Mouse (Mus musculus) layer of hippocampus, postnatal 10 days (tissue): Measurements from ENCODE around the gene Cdyl. TPM values are rescaled to one million over a fixed set of nuclear protein-coding genes. Genes with fewer than 3 reads are reported as not detected.
A peak's percentile ranks its signal among the peaks of the same experiment; 100 is the strongest.

Experiments used
- DNase-seq, 2 experiments: peaks; one replicate each; pipeline ENCODE4 v3.0.0; 2021; ENCODE audit warnings: low spot score in 2 of 2
- total RNA-seq, 2 experiments: library from RNA; stranded (reverse); gene quantifications; 2 replicates each; pipeline ENCODE4 v1.2.3; 2021

Gene Cdyl
- total RNA-seq, 2 experiments from 2014 or later: 11.8 to 11.9 TPM

- no peak for DNase-seq
Observed at GRCm38 (mm10) chr13:35756393-35757338, 97.0 kb downstream of the Cdyl start.

GRCm38 (mm10) chr13:35760372-35760771, 100.7 kb downstream of the Cdyl start:
- no peak for DNase-seq

GRCm38 (mm10) chr13:35764559-35764958, 104.9 kb downstream of the Cdyl start:
- no peak for DNase-seq

- DNase-seq: no peak
Observed at GRCm38 (mm10) chr13:35765817-35766216, 106.2 kb downstream of the Cdyl start.

GRCm38 (mm10) chr13:35769673-35770072, 110.0 kb downstream of the Cdyl start:
- no peak for DNase-seq

DNA sequence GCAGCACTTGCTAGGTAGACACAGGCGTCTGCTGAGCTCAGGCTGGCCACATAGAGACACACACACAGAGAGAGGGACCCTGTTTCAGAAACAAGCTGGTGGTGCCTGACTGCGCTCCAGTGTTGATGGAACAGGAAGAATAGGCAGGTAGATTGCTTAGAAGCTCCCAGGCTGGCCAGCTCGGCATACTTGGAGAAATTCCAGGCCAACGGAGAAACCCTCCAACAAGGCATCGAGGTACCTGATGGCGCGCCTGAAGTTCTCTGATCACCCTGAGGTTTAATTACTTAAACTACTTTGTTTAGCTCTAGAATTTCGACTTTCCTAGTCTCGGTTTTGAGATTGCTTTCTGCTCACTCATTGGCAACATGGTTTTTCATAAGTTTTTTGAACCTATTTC, 110.8 kb downstream of the Cdyl start:
- no peak for DNase-seq

DNA sequence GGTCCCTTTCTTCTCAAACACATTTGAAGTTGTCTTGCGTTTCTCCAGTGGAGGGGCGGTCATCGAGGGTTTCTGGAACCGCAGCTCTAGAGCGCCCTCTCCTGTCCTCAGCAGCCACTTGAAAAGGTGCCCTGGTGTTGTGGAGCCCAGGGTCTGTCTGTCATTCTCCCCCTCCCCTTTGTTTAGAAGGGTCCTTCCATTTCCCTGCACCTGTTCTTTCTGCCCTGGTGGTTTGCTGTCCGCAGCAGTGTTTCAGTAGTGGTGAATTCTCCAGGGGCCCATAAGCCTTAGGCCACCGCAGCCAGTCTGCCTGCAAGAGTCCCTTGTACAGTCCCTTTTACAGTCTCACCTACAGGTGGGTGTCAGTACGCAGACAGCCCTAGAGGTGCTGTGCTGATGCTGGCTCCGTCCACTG, 112.3 kb downstream of the Cdyl start:
- peak; percentile 58 to 70 for DNase-seq

DNA sequence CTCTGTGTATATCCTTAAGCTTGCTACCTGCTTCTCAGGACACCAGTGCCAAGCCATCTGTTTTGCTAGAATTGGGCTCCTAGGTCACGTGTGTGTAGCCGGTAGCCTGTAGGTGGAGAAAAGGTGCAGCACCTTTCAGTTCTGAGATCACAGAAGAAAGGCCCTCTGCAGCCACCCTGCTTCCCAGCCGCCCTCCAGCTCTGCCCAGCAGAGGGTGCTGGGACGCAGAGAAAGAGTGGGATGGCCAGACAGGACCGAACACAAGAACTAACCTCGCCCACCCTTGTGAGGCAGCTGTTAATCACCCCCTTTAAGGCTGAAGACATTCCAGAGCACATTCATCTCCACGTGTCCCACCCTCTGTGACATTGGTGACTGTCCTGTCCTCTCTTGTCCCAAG, 114.1 kb downstream of the Cdyl start:
- peak; percentile 19 to 35 for DNase-seq

DNA sequence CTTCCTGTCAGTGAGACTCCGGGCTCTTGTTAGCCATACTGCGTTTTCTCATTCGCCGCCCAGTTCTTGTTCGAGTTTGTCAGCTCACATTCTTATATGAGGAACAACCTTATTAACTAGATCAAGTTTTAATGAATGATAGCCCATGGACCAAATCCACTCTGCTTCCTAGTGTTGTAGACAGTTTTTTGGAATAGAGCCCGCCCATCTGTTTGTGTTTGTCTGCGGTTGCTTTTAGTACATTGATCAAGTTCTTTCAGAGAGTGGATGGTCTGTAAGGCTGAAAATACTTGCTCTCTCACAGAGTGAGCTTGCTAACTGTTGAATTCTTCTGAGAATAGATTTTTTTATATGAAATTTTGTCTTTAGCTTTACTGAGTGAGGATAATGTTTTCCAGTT, 116.5 kb downstream of the Cdyl start:
- DNase-seq: peak; percentile 22 to 38

DNA sequence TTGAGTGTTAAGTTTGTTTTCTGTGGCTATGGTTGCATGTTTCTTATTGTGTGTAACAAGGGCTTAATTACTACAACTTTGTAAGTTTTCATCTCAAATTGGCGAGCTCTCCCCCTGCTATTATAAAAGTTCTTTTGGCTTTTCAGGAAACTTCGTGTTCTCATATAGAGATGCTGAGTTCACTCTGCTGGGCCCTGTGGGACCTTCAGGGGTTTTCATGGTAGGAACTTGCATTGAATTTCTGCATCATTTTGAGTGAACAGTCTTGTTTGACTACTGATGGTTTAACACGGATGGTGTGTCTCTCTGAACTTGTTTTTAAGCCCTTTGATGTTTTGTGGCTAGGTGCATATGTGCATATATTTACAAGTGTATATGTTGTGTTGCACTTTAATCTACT, 121.1 kb downstream of the Cdyl start:
- DNase-seq: no peak

- no peak for DNase-seq
Observed at GRCm38 (mm10) chr13:35781755-35782154, 122.1 kb downstream of the Cdyl start.

DNA sequence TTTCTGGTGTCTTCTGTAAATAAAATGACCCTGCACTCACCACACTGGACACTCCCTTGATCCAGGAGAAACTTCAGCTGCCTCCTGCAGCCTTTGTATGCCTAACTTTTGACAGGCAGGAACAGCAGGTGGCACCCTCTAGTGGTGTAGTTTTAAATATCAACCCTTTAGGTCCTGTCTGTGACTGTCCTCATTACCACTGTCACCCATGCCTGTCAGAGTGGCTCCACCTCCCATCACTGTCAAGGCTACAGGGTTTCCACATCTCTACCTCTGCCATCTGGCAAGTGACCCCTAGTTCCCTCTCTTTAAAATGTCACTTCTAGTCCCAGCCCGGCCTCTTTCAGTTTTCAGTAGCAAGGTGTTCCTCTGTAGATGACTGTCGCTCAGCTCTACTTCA, 123.3 kb downstream of the Cdyl start:
- DNase-seq: peak; percentile 47 to 59

GRCm38 (mm10) chr13:35783576-35783975, 123.9 kb downstream of the Cdyl start:
- no peak for DNase-seq

- no peak for DNase-seq
Observed at GRCm38 (mm10) chr13:35784281-35784680, 124.6 kb downstream of the Cdyl start.

DNA sequence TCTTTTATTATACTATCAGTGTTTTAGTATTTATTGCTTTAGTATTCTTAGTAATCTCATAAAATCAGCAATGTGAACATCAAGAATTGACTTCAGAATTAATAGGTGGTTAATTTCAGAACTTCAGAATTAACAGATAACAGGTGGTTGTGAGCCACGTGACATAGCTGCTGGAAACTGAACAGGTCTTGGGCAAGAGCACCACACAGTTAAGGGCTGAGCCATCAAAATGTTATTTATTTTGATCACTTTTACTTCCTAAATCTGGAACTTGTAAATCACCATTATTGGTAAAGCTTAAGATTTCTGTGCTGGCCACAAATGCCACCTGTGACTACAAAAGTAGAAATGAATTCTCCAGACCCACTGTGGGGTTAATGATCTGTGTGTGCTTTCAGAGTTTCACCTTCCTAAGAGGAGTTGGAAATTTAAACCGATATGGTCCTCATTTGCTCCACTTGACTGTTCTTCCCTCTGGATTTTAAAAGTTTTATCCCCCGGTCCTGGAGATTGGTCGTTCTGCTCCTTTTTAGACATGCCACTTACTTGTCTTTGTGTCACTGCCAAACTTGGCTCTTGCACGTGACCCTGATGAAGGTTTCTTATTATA, 125.8 kb downstream of the Cdyl start:
- DNase-seq: no peak

DNA sequence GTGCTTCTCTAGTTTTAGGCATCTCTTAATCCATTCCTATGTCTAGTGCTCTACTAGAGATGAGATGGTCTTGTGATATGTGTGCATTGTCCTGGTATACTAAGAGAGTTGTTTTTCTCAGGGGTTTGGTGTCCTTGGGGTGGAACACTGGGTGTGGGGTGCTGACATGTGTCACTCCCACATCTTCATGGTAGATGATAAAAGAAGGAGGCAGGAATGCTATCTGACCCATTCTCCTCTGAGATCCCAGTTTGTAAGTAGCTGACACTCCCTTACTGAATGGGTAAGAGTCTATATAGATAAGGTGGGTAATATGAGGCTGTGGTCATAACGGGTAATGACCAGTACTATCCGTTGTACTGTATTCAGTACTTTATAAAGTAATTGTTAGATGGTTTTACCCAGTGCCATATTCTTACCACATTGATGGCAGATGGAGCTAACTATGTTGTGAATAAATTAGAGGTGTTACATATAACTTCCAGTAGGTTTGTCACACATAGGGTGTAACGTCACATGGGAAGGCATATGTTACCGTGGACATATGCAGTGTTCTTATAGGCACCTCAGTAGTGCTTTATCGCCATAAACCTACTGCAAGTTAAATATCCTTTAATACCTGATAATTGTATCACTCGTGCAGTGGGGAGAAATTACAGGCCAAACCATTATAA, 127.2 kb downstream of the Cdyl start:
- DNase-seq: no peak

DNA sequence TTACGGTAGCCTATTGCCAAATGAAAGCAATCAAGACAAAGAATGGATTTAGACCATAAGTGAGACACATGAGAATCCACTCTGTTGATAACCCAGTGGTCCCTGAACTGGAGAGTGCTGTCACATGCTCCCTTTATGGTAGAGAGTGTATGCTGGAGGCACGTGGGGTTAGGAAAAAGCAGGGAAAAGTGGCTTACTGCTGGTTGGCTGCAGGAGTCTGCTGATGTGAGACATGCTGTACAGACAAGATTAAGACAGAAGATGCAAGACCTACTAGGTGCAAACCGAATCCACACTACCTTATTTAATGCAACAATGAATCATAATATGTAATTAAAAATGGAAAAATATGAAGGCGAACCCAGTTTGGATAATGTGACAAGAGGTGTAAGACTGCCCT, 129.9 kb downstream of the Cdyl start:
- no peak for DNase-seq

GRCm38 (mm10) chr13:35790431-35790830, 130.8 kb downstream of the Cdyl start:
- DNase-seq: no peak

DNA sequence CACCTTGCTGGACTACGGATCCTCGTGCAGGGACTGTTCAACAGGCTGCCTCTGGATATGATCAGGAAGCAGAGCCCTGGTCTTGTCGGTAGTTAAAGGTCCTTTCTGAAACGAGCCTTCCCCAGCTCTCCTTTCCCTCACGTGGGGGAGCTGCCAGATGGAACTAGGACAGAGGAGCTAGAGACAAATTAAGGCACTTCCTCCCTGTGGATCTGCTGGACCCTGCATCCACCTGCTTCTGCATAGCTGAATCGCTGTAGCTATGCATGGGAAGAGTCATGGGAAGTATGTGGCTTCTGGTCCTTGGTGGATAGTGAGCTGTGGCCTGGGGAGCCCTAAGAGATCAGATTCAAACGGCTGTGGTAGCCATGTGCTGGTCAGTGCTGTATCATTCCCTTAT, 134.7 kb downstream of the Cdyl start:
- DNase-seq: no peak

DNA sequence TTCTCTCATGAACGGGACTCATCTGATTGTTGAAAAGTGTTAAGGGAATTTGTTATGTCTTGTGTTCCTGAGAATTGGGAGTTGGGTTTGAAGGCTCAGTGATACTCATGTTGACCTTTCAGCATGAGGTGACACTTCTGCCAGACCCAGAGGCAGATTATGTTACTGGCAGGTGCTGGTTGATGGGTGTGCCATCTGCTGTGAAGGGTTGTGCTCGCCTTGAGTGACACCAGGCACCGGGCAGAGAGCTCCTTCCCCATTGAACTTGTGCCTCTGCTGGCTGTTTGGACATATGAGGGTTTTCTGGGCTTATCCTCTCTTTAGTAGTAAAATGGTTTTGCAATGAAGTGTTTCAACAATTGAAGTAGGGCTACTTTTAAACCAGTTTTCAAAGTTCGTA, 135.1 kb downstream of the Cdyl start:
- no peak for DNase-seq

DNA sequence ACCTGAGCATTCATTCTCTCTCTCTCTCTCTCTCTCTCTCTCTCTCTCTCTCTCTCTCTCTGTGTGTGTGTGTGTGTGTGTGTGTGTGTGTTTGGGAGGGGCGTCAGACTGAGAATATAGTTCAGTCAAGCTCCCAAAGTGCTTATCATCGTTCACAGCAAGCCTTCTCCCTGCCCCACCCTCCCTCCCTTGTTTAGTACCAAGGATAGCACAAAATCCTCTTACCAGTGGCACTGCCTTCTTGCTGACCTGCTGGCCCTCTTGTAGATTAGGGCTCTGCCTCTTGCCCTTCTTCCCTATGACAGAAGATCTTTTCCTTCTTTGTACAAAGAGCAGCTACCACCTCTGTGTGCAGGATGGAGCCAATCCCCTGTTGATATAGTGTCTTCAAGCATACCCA, 136.3 kb downstream of the Cdyl start:
- DNase-seq: no peak

DNA sequence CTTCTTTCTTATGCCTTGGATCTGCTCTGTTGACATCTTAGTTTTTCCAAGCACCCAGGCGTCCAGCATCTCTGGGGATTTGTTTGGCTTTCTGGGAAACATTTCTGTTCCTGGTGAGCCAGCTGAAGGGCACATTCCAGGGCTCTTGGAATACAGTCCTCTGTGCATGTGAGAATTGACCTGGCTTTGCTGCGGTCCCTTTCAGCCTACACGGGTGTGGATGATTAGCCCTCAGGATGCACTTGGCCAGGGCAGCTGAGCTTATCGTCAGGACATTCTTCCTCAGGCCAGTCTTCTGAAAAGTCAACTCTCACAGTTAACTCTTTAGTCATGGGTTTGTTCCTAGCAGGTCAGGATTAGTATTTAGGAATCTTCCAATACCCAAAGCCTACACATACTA, 136.7 kb downstream of the Cdyl start:
- no peak for DNase-seq
